Mouse (Mus musculus) forebrain, embryonic 11.5 days (tissue): Measurements from ENCODE around the gene Olfr679. TPM values are rescaled to one million over a fixed set of nuclear protein-coding genes. Genes with fewer than 3 reads are reported as not detected.
"Not testable (repeated sequence)": the region's sequence is repeated elsewhere in the genome, so short reads cannot be mapped to it uniquely, and the experiment has no call there.

Source experiments
- ATAC-seq: fragments of 200-750 bp; cut with Nextera tagmentation; replicated peaks from 2 replicates; pipeline ENCODE4 v1.8.0; 2017; ENCODE audit warnings: moderate TSS enrichment; ENCODE audit not compliant: low FRiP score
- DNase-seq: peaks from one replicate; pipeline ENCODE4 v3.0.0-alpha.2; 2017; ENCODE audit warnings: low spot score
- H3K27ac ChIP-seq: fragments of 300-500 bp; sonication (generic); 2 replicates; pipeline ENCODE4 v1.5.1; 2014; ENCODE audit warnings: low read depth, low read length
- H3K27me3 ChIP-seq: fragments of 300-500 bp; sonication (generic); 2 replicates; pipeline ENCODE4 v1.6.1; 2014; ENCODE audit warnings: mild to moderate bottlenecking, low read length, mixed read lengths; ENCODE audit not compliant: control insufficient read depth, insufficient read depth
- H3K36me3 ChIP-seq: fragments of 300-500 bp; sonication (generic); 2 replicates; pipeline ENCODE4 v1.6.1; 2014; ENCODE audit warnings: mild to moderate bottlenecking, low read length, moderate library complexity, mixed read lengths; ENCODE audit not compliant: control insufficient read depth, insufficient read depth
- H3K4me1 ChIP-seq: fragments of 300-500 bp; sonication (generic); replicated peaks from 2 replicates; pipeline ENCODE4 v1.6.1; 2014; ENCODE audit warnings: low read length, mixed read lengths; ENCODE audit not compliant: control insufficient read depth, insufficient read depth
- H3K4me2 ChIP-seq: fragments of 300-500 bp; sonication (generic); 2 replicates; pipeline ENCODE4 v1.6.1; 2014; ENCODE audit warnings: low read depth, mild to moderate bottlenecking, low read length, moderate library complexity, mixed read lengths; ENCODE audit not compliant: severe bottlenecking
- H3K4me3 ChIP-seq: fragments of 300-500 bp; sonication (generic); 2 replicates; pipeline ENCODE4 v1.5.1; 2014; ENCODE audit warnings: low read depth, low read length
- H3K9ac ChIP-seq: fragments of 300-500 bp; sonication (generic); 2 replicates; pipeline ENCODE4 v1.6.1; 2014; ENCODE audit warnings: low read length
- H3K9me3 ChIP-seq: fragments of 300-500 bp; sonication (generic); 2 replicates; pipeline ENCODE4 v1.6.1; 2016; ENCODE audit warnings: low read length, mixed read lengths; ENCODE audit not compliant: control insufficient read depth
- WGBS: fragments of 180-500 bp; shearing (Covaris S2); extraction: QIAGEN DNeasy Blood & Tissue Kit; methylation state at CpG from one replicate; pipeline ENCODE4 v1.1.7; 2014; 5-methylcytosine and 5-hydroxymethylcytosine counted together
- polyA plus RNA-seq: library from polyadenylated mRNA; unstranded; fragments of >200 nt; fragmentation: Nextera tagmentation; extraction: Ambion mirVana; gene quantifications from 2 replicates; pipeline ENCODE4 v1.2.1, GENCODE M21; 2014

Gene Olfr679
- not detected in 2 replicates for polyA plus RNA-seq

GRCm38 (mm10) chr7:105080905-105081304 is at the start of gene Olfr679:
TSS of gene Olfr679 (plus strand) at chr7:105081205.
- Histone ChIP-seq H3K27ac (no peak within 1 kb of the TSS), H3K36me3 (no peaks in the 10 kb centered on the region), H3K4me1 (no peaks in the 10 kb centered on the region), H3K4me2 (no peak within 1 kb of the TSS), H3K9ac (no peak within 1 kb of the TSS), H3K9me3 (no peaks in the 10 kb centered on the region), H3K27me3 (no peaks in the 10 kb centered on the region), H3K4me3 (no peak within 1 kb of the TSS)
- 73% methylated on average over 1 of the region's 1 CpGs for WGBS
- DNase-seq, result no peak
- no peak for ATAC-seq

GRCm38 (mm10) chr7:105032398-105032797 is 48.6 kb upstream of the Olfr679 start, which contains the start of gene Olfr676:
TSS of gene Olfr676 (plus strand) at chr7:105032698.
- no peaks in the 10 kb centered on the region for H3K9me3 ChIP-seq
- H3K27me3 ChIP-seq, result no peaks in the 10 kb centered on the region
- H3K27ac ChIP-seq, result no peak within 1 kb of the TSS
- ATAC-seq, result no peak
- no peaks in the 10 kb centered on the region for H3K4me1 ChIP-seq
- no peak within 1 kb of the TSS for H3K4me3 ChIP-seq
- H3K36me3 ChIP-seq, result no peaks in the 10 kb centered on the region
- no peak within 1 kb of the TSS for H3K9ac ChIP-seq
- no peak within 1 kb of the TSS for H3K4me2 ChIP-seq
- no peak for DNase-seq

GRCm38 (mm10) chr7:105033836-105034235 is 47.2 kb upstream of the Olfr679 start:
- not testable (repeated sequence) for H3K36me3 ChIP-seq, H3K4me1 ChIP-seq, H3K27ac ChIP-seq, H3K4me3 ChIP-seq, H3K4me2 ChIP-seq, H3K9ac ChIP-seq, ATAC-seq, H3K9me3 ChIP-seq, H3K27me3 ChIP-seq, DNase-seq
- WGBS, result 63% methylated on average over 5 of the region's 5 CpGs

- Histone ChIP-seq H3K9ac (no peak overlapping the region), H3K27ac (no peak overlapping the region), H3K4me2 (no peak overlapping the region), H3K36me3 (no peaks in the 10 kb centered on the region), H3K4me1 (no peaks in the 10 kb centered on the region), H3K9me3 (no peaks in the 10 kb centered on the region), H3K27me3 (no peaks in the 10 kb centered on the region), H3K4me3 (no peak overlapping the region)
- ATAC-seq, result no peak
- no peak for DNase-seq
Measured at GRCm38 (mm10) chr7:105058951-105059350, 22.1 kb upstream of the Olfr679 start.

GRCm38 (mm10) chr7:105064175-105064574 is 16.8 kb upstream of the Olfr679 start, which contains the start of gene Olfr678:
TSS of gene Olfr678 (plus strand) at chr7:105064475.
- no peak for DNase-seq
- WGBS, result 86% methylated on average over 1 of the region's 1 CpGs
- no peaks in the 10 kb centered on the region for H3K4me1 ChIP-seq
- H3K27ac ChIP-seq, result no peak within 1 kb of the TSS
- H3K27me3 ChIP-seq, result no peaks in the 10 kb centered on the region
- no peak within 1 kb of the TSS for H3K4me3 ChIP-seq
- no peaks in the 10 kb centered on the region for H3K9me3 ChIP-seq
- H3K9ac ChIP-seq, result no peak within 1 kb of the TSS
- no peak within 1 kb of the TSS for H3K4me2 ChIP-seq
- no peak for ATAC-seq
- H3K36me3 ChIP-seq, result no peaks in the 10 kb centered on the region

- not testable (repeated sequence) for ATAC-seq, DNase-seq, H3K4me3 ChIP-seq, H3K9ac ChIP-seq, H3K27ac ChIP-seq, H3K36me3 ChIP-seq, H3K27me3 ChIP-seq, H3K9me3 ChIP-seq, H3K4me2 ChIP-seq, H3K4me1 ChIP-seq
Measured at GRCm38 (mm10) chr7:105092717-105093116, 11.7 kb downstream of the Olfr679 start, which contains the start of gene Olfr680-ps1. TSS of gene Olfr680-ps1 (minus strand) at chr7:105092817.

GRCm38 (mm10) chr7:105116536-105116935 is 35.5 kb downstream of the Olfr679 start, which contains the start of gene Olfr681:
TSS of gene Olfr681 (plus strand) at chr7:105116836.
- Histone ChIP-seq H3K4me1 (no peaks in the 10 kb centered on the region), H3K27ac (no peak within 1 kb of the TSS), H3K27me3 (no peaks in the 10 kb centered on the region), H3K36me3 (no peaks in the 10 kb centered on the region), H3K4me3 (no peak within 1 kb of the TSS), H3K9me3 (no peaks in the 10 kb centered on the region), H3K4me2 (no peak within 1 kb of the TSS), H3K9ac (no peak within 1 kb of the TSS)
- DNase-seq (no peak), ATAC-seq (no peak)

Other genes starting within 250 kb of the Olfr679 start
- not detected in 2 replicates for gene Usp17lb, start 238.6 kb upstream of the Olfr679 start, polyA plus RNA-seq
- gene Usp17la, start 224.2 kb upstream of the Olfr679 start, polyA plus RNA-seq, result not detected in 2 replicates
- gene Olfr665, start 203.2 kb upstream of the Olfr679 start, polyA plus RNA-seq, result not detected in 2 replicates
- gene Olfr666, start 185.3 kb upstream of the Olfr679 start, polyA plus RNA-seq, result not detected in 2 replicates
- not detected in 2 replicates for gene Olfr667, start 159.7 kb upstream of the Olfr679 start, polyA plus RNA-seq
- not detected in 2 replicates for gene Olfr668, start 153.1 kb upstream of the Olfr679 start, polyA plus RNA-seq
- not detected in 2 replicates for gene Olfr669, start 147.0 kb upstream of the Olfr679 start, polyA plus RNA-seq
- gene Olfr670, start 118.6 kb upstream of the Olfr679 start, polyA plus RNA-seq, result not detected in 2 replicates
- gene Olfr671, start 102.1 kb upstream of the Olfr679 start, polyA plus RNA-seq, result not detected in 2 replicates
- not detected in 2 replicates for gene Olfr672, start 79.2 kb upstream of the Olfr679 start, polyA plus RNA-seq
- not detected in 2 replicates for gene Olfr675, start 52.7 kb upstream of the Olfr679 start, polyA plus RNA-seq
- gene Olfr676, start 48.5 kb upstream of the Olfr679 start, polyA plus RNA-seq, result not detected in 2 replicates
- not detected in 2 replicates for gene Olfr677, start 29.8 kb upstream of the Olfr679 start, polyA plus RNA-seq
- gene Olfr678, start 16.7 kb upstream of the Olfr679 start, polyA plus RNA-seq, result not detected in 2 replicates
- gene Olfr680-ps1, start 11.6 kb downstream of the Olfr679 start, polyA plus RNA-seq, result not detected in 2 replicates
- not detected in 2 replicates for gene Olfr681, start 35.6 kb downstream of the Olfr679 start, polyA plus RNA-seq
- not detected in 2 replicates for gene Olfr683, start 65.8 kb downstream of the Olfr679 start, polyA plus RNA-seq
- gene Olfr684, start 82.4 kb downstream of the Olfr679 start, polyA plus RNA-seq, result not detected in 2 replicates
- not detected in 2 replicates for gene Olfr685, start 104.8 kb downstream of the Olfr679 start, polyA plus RNA-seq
- not detected in 2 replicates for gene Olfr686, start 126.3 kb downstream of the Olfr679 start, polyA plus RNA-seq
- not detected in 2 replicates for gene Olfr688, start 206.9 kb downstream of the Olfr679 start, polyA plus RNA-seq
- gene Olfr689, start 230.0 kb downstream of the Olfr679 start, polyA plus RNA-seq, result not detected in 2 replicates